Mouse (Mus musculus): ENCODE data around the gene Cdc42ep4. TPM values are rescaled to one million over a fixed set of nuclear protein-coding genes. Genes with fewer than 3 reads are reported as not detected.

The Cdc42ep4 gene
- polyA plus RNA-seq, 1 experiment from 2014 or later = 51.6 TPM

GRCm38 (mm10) chr11:113789101-113789500 is 37.4 kb upstream of the Cdc42ep4 start:
- no peaks in the 10 kb centered on the region for H3K36me3 ChIP-seq (ENCODE audit: control insufficient read depth, insufficient read depth, low read length)
- H3K9ac ChIP-seq (replicated peaks; ENCODE audit: low read depth, low read length) = no peak overlapping the region
- 30% methylated on average over 1 of the region's 1 CpGs for WGBS
- H3K4me1 ChIP-seq (ENCODE audit: control insufficient read depth, insufficient read depth, low read length) = peaks cover 44% of the 10 kb centered on the region
- no peak overlapping the region for H3K4me2 ChIP-seq (replicated peaks; ENCODE audit: low read depth, low read length)
- H3K27ac ChIP-seq (ENCODE audit: low read length) = peak overlapping the region; percentile 90
- no peak for ATAC-seq (ENCODE audit: insufficient number of reproducible peaks, insufficient read depth, low FRiP score, low read depth)
- H3K4me3 ChIP-seq (ENCODE audit: low read depth, low read length) = no peak overlapping the region
- no peaks in the 10 kb centered on the region for H3K9me3 ChIP-seq (ENCODE audit: control insufficient read depth, low read depth, low read length)
- no peaks in the 10 kb centered on the region for H3K27me3 ChIP-seq (ENCODE audit: control insufficient read depth, insufficient read depth, low read length)

- Histone ChIP-seq H3K27me3 (ENCODE audit: control insufficient read depth, insufficient read depth, low read length) (no peaks in the 10 kb centered on the region), H3K4me1 (ENCODE audit: control insufficient read depth, insufficient read depth, low read length) (peaks cover 44% of the 10 kb centered on the region), H3K27ac (ENCODE audit: low read length) (peak overlapping the region; percentile 90), H3K9ac (replicated peaks; ENCODE audit: low read depth, low read length) (no peak overlapping the region), H3K4me3 (ENCODE audit: low read depth, low read length) (no peak overlapping the region), H3K4me2 (replicated peaks; ENCODE audit: low read depth, low read length) (no peak overlapping the region), H3K36me3 (ENCODE audit: control insufficient read depth, insufficient read depth, low read length) (no peaks in the 10 kb centered on the region), H3K9me3 (ENCODE audit: control insufficient read depth, low read depth, low read length) (no peaks in the 10 kb centered on the region)
- WGBS = 43% methylated on average over 2 of the region's 2 CpGs
- ATAC-seq (ENCODE audit: insufficient number of reproducible peaks, insufficient read depth, low FRiP score, low read depth) = peak; percentile 15; the same call in 1 of the 2 replicates
These were observed 36.6 kb upstream of the Cdc42ep4 start for GRCm38 (mm10) chr11:113788183-113788789.

- no peak for ATAC-seq (ENCODE audit: insufficient number of reproducible peaks, insufficient read depth, low FRiP score, low read depth)
- H3K4me1 ChIP-seq (ENCODE audit: control insufficient read depth, insufficient read depth, low read length) = peaks cover 44% of the 10 kb centered on the region
- H3K9me3 ChIP-seq (ENCODE audit: control insufficient read depth, low read depth, low read length) = no peaks in the 10 kb centered on the region
- H3K27ac ChIP-seq (ENCODE audit: low read length) = peak overlapping the region; percentile 98; the same call in 1 of the 2 replicates
- no peaks in the 10 kb centered on the region for H3K36me3 ChIP-seq (ENCODE audit: control insufficient read depth, insufficient read depth, low read length)
- H3K4me3 ChIP-seq (ENCODE audit: low read depth, low read length) = no peak overlapping the region
- no peak overlapping the region for H3K9ac ChIP-seq (replicated peaks; ENCODE audit: low read depth, low read length)
- H3K27me3 ChIP-seq (ENCODE audit: control insufficient read depth, insufficient read depth, low read length) = no peaks in the 10 kb centered on the region
- WGBS = 85% methylated on average over 13 of the region's 13 CpGs
- H3K4me2 ChIP-seq (replicated peaks; ENCODE audit: low read depth, low read length) = no peak overlapping the region
These were observed 35.9 kb upstream of the Cdc42ep4 start for GRCm38 (mm10) chr11:113787432-113788182.

GRCm38 (mm10) chr11:113787009-113787408 is 35.3 kb upstream of the Cdc42ep4 start:
- Histone ChIP-seq H3K4me2 (replicated peaks; ENCODE audit: low read depth, low read length) (peak overlapping the region; percentile 52; the same call in 1 of the 2 replicates), H3K9me3 (ENCODE audit: control insufficient read depth, low read depth, low read length) (no peaks in the 10 kb centered on the region), H3K9ac (replicated peaks; ENCODE audit: low read depth, low read length) (no peak overlapping the region), H3K4me1 (ENCODE audit: control insufficient read depth, insufficient read depth, low read length) (peaks cover 47% of the 10 kb centered on the region), H3K36me3 (ENCODE audit: control insufficient read depth, insufficient read depth, low read length) (no peaks in the 10 kb centered on the region), H3K27ac (ENCODE audit: low read length) (peak overlapping the region; percentile 98; the same call in 1 of the 2 replicates), H3K4me3 (ENCODE audit: low read depth, low read length) (no peak overlapping the region), H3K27me3 (ENCODE audit: control insufficient read depth, insufficient read depth, low read length) (no peaks in the 10 kb centered on the region)
- WGBS = 80% methylated on average over 11 of the region's 11 CpGs
- no peak for ATAC-seq (ENCODE audit: insufficient number of reproducible peaks, insufficient read depth, low FRiP score, low read depth)

- 0 out of 2 replicates have a peak overlapping the region, but pooled peaks have one; percentile 19 for H3K9ac ChIP-seq (replicated peaks; ENCODE audit: low read depth, low read length)
- no peaks in the 10 kb centered on the region for H3K27me3 ChIP-seq (ENCODE audit: control insufficient read depth, insufficient read depth, low read length)
- no peaks in the 10 kb centered on the region for H3K9me3 ChIP-seq (ENCODE audit: control insufficient read depth, low read depth, low read length)
- peaks cover 44% of the 10 kb centered on the region for H3K4me1 ChIP-seq (ENCODE audit: control insufficient read depth, insufficient read depth, low read length)
- peak overlapping the region; percentile 98 for H3K27ac ChIP-seq (ENCODE audit: low read length)
- 33% methylated on average over 4 of the region's 4 CpGs for WGBS
- no peaks in the 10 kb centered on the region for H3K36me3 ChIP-seq (ENCODE audit: control insufficient read depth, insufficient read depth, low read length)
- peak overlapping the region; percentile 28; the same call in 1 of the 2 replicates for H3K4me3 ChIP-seq (ENCODE audit: low read depth, low read length)
- peak overlapping the region; percentile 52 for H3K4me2 ChIP-seq (replicated peaks; ENCODE audit: low read depth, low read length)
- ATAC-seq (ENCODE audit: insufficient number of reproducible peaks, insufficient read depth, low FRiP score, low read depth) = no peak
These were observed 34.7 kb upstream of the Cdc42ep4 start for GRCm38 (mm10) chr11:113786395-113786794.

GRCm38 (mm10) chr11:113785406-113786171 is 33.9 kb upstream of the Cdc42ep4 start:
- H3K4me2 ChIP-seq (replicated peaks; ENCODE audit: low read depth, low read length) = peak overlapping the region; percentile 52
- no peaks in the 10 kb centered on the region for H3K9me3 ChIP-seq (ENCODE audit: control insufficient read depth, low read depth, low read length)
- H3K9ac ChIP-seq (replicated peaks; ENCODE audit: low read depth, low read length) = peak overlapping the region; percentile 19
- H3K27me3 ChIP-seq (ENCODE audit: control insufficient read depth, insufficient read depth, low read length) = no peaks in the 10 kb centered on the region
- peak overlapping the region; percentile 28 for H3K4me3 ChIP-seq (ENCODE audit: low read depth, low read length)
- peaks cover 46% of the 10 kb centered on the region for H3K4me1 ChIP-seq (ENCODE audit: control insufficient read depth, insufficient read depth, low read length)
- 5% methylated on average over 19 of the region's 19 CpGs for WGBS
- ATAC-seq (ENCODE audit: insufficient number of reproducible peaks, insufficient read depth, low FRiP score, low read depth) = peak; percentile 84
- H3K27ac ChIP-seq (ENCODE audit: low read length) = peak overlapping the region; percentile 98
- no peaks in the 10 kb centered on the region for H3K36me3 ChIP-seq (ENCODE audit: control insufficient read depth, insufficient read depth, low read length)

GRCm38 (mm10) chr11:113784656-113785396 is 33.1 kb upstream of the Cdc42ep4 start:
- no peak for ATAC-seq (ENCODE audit: insufficient number of reproducible peaks, insufficient read depth, low FRiP score, low read depth)
- H3K9ac ChIP-seq (replicated peaks; ENCODE audit: low read depth, low read length) = no peak overlapping the region

GRCm38 (mm10) chr11:113782496-113782895 is 30.8 kb upstream of the Cdc42ep4 start:
- H3K4me1 ChIP-seq (ENCODE audit: control insufficient read depth, insufficient read depth, low read length) = peaks cover 54% of the 10 kb centered on the region
- H3K27me3 ChIP-seq (ENCODE audit: control insufficient read depth, insufficient read depth, low read length) = no peaks in the 10 kb centered on the region
- no peaks in the 10 kb centered on the region for H3K9me3 ChIP-seq (ENCODE audit: control insufficient read depth, low read depth, low read length)
- no peak overlapping the region for H3K4me2 ChIP-seq (replicated peaks; ENCODE audit: low read depth, low read length)
- ATAC-seq (ENCODE audit: insufficient number of reproducible peaks, insufficient read depth, low FRiP score, low read depth) = no peak
- 88% methylated on average over 2 of the region's 2 CpGs for WGBS
- H3K9ac ChIP-seq (replicated peaks; ENCODE audit: low read depth, low read length) = no peak overlapping the region
- no peak overlapping the region for H3K4me3 ChIP-seq (ENCODE audit: low read depth, low read length)
- H3K36me3 ChIP-seq (ENCODE audit: control insufficient read depth, insufficient read depth, low read length) = no peaks in the 10 kb centered on the region
- H3K27ac ChIP-seq (ENCODE audit: low read length) = no peak overlapping the region

More at GRCm38 (mm10) chr11:113784656-113785396, 33.1 kb upstream of the Cdc42ep4 start:
- 49% methylated on average over 2 of the region's 2 CpGs for WGBS
- Histone ChIP-seq H3K27me3 (ENCODE audit: control insufficient read depth, insufficient read depth, low read length) (no peaks in the 10 kb centered on the region), H3K4me2 (replicated peaks; ENCODE audit: low read depth, low read length) (peak overlapping the region; percentile 52; the same call in 1 of the 2 replicates), H3K4me1 (ENCODE audit: control insufficient read depth, insufficient read depth, low read length) (peaks cover 50% of the 10 kb centered on the region), H3K4me3 (ENCODE audit: low read depth, low read length) (no peak overlapping the region), H3K9me3 (ENCODE audit: control insufficient read depth, low read depth, low read length) (no peaks in the 10 kb centered on the region), H3K27ac (ENCODE audit: low read length) (peak overlapping the region; percentile 98), H3K36me3 (ENCODE audit: control insufficient read depth, insufficient read depth, low read length) (no peaks in the 10 kb centered on the region)
